Mouse (Mus musculus): ENCODE measurements around the gene Gas1.

Gas1 gene

DNA sequence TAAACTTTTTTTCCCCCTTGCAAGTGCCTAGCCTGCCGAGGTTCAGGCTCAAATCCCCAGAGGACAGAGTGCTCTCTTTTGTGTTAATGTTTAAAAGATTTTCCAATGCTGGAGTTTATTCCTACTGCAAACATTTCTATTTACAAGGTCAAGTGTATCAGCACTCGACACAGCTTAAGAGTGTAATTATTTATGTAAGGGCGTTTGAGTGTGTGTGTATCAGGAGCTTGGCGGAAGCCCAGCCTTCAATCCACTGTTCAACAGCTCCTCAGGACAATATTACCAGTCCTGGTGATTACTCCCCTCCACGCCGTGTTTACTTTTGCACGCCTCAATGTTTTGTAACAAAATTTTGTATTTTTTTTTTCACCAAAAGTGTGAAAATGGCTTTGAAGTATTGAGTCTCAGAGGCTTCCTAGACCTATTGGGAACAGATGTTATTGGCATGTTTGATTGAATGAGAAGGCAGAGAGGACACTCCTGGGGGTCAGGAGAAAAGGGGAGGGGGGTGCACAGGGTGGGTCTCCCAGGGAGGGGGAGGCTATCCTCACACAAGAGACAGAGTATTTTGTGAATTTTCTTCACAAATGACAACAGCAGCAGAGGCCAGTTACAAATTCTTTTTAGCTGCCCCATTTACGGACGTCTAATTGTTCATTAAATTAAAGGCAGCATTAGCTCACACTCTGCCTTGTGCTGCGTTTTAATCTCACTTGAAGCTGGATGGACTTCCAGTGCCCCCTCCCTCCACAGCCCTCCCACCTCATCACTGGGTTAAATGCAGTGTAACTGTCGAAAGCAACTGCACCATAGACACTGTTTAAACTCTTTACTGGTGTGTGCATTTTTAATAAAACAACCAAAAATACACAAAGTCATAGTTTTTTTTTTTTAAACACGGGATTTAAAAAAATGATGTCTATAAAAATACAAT, 3.3 kb downstream of the Gas1 start:
- in situ Hi-C loops (cut with MseI, MboI), result loop anchor here in 1 of 2 experiments (10.0 kb wide), 1 partner anchor 291 kb away; no protein-coding TSS in a partner anchor

- in situ Hi-C loops (cut with MseI, MboI), result loop anchor here in 1 of 2 experiments (10.0 kb wide), 1 partner anchor 292 kb away; no protein-coding TSS in a partner anchor
Measured at GRCm38 (mm10) chr13:60173186-60173585, 4.0 kb downstream of the Gas1 start.

GRCm38 (mm10) chr13:60172366-60173017, 4.7 kb downstream of the Gas1 start:
- in situ Hi-C loops (cut with MseI, MboI), result loop anchor here in 1 of 2 experiments (10.0 kb wide), 1 partner anchor 292 kb away; no protein-coding TSS in a partner anchor

DNA sequence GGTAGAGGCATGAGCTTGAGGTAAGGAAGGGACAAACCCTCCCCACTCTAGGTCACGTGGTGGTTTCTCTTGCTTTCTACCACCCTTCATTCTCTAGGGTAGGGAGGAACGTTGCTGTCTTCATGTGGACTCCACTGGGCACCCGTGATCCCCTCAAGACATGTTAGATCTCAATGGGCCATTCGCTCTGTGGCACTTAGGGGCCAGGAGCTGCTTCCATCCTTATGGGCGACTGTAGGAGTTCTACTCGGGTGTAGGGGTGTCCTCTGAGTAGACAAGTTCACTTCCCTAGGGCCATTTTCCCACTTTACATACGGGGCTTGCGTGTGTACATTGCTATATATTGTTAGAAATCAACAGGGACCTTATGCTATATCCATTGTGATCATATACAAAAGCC, 5.4 kb downstream of the Gas1 start:
- in situ Hi-C loops (cut with MseI, MboI), result loop anchor here in 1 of 2 experiments (10.0 kb wide), 1 partner anchor 293 kb away; no protein-coding TSS in a partner anchor

DNA sequence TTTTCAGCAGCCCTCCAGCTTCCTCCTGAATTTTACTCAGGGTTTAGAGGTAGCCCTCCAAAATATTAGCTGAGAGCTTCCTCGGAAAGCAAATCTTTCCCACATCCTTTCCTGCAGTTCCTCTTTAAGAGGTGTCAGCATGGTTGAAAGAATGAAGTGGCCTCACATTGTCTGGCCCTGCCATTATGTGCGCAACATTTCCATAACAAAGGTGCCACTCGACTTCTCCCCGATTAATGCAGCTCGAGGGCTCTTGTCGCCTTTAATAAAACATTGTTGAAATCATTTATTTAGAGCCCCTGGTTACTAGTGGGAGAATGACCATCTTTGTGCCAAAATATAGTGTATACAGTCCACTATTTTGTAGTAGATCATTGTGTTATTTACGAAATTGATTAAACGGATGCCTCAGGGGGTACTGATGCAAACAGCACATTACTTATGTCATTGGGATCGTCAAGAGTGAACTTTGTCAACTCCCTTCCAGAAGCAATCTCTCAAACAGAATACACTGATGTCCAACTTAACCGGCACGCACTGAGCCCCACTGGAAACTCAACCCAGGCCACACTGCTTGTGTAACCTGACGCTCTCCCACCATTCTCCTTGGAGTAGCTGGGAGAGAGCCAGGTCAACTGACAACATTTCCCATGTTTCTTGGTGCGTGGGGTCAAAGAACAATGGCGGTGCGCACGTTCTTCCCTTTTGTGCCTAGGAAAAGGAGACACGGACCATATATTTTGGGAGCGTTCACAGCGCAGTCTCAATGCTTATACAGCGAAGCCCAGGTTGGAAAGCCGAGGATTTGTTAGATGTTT, 6.1 kb downstream of the Gas1 start:
- in situ Hi-C loops (cut with MseI, MboI), result loop anchor here in 1 of 2 experiments (10.0 kb wide), 1 partner anchor 294 kb away; no protein-coding TSS in a partner anchor

DNA sequence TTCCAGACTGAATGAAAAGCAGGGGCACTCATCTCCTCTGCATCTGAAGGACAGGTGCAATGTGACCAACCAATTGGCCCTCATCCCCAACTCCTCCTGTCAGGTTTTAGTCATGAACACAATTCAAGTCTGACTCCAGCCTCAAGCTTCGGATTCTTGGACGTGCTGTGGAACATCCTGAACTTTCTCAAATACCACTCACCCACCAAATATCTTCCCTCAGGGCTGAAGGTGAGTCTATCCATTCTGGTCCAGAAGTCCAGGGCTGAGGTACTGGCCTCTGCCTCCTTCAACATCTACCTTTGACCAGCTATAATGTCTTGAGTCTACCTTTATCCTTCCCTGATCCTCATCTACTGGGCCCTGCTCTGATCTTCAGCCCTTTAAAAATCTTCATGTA, 8.1 kb downstream of the Gas1 start:
- in situ Hi-C loops (cut with MseI, MboI), result no loop called here

GRCm38 (mm10) chr13:60156294-60157126, 20.7 kb downstream of the Gas1 start:
- in situ Hi-C loops (cut with MseI, MboI), result no loop called here

- in situ Hi-C loops (cut with MseI, MboI), result no loop called here
Measured at GRCm38 (mm10) chr13:60154170-60154569, 23.0 kb downstream of the Gas1 start.

DNA sequence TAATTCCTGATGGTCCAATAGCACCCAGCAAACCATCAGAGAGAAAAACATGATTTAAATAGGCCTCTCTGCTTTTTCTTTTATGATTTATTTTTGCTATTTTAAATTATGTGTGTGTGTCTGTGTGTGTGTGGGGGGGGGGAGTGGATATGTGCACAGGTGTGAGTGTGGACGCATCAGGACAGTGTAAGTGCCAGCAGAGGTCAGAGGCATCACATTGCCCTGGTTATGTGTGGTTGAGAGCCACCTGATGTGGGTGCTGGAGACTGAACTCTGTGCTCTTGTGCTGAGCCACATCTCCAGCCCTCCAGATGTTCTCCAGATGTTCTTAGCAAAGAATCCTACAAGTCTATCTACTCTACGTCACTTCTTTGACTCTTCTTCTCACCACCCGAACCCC, 28.9 kb downstream of the Gas1 start:
- in situ Hi-C loops (cut with MseI, MboI), result no loop called here

DNA sequence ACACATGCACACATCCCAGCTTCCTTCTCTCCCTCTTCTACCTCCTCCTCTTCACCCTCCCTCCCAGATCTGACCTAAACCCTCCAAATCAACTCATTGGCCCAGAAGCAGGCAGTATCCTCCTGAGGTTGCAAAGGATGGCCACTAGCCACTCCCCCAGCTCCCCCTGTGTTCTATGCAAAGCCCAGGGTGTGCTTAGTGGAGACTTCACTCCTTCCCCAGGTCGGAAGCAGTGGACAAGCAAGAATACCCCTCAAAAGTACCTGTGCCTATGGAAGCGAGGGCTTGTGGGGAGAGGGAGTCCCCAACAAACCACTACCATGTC, 29.3 kb downstream of the Gas1 start:
- in situ Hi-C loops (cut with MseI, MboI), result no loop called here

- in situ Hi-C loops (cut with MseI, MboI), result no loop called here
Measured at GRCm38 (mm10) chr13:60146994-60147856, 29.9 kb downstream of the Gas1 start.

DNA sequence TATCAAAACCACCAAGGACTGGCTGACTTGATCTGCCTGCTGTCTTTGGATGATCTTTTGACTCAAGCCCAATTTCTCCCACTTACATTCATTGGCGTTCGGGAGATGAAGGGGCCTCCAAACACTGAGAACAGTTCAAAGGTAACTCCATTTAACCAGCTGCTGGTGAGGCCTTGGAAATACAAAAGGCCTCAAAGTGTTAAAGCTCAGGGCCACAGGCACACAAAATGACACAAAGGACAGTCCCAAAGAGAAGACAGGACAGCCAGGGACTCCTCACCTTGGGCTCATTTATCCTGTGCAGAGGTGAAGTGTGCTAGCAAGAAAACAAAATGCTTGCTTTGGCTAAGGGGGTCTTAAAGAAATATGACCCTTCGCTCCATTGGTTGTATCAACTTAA, 30.9 kb downstream of the Gas1 start:
- in situ Hi-C loops (cut with MseI, MboI), result no loop called here

GRCm38 (mm10) chr13:60136962-60137361, 40.2 kb downstream of the Gas1 start:
- in situ Hi-C loops (cut with MseI, MboI), result no loop called here

DNA sequence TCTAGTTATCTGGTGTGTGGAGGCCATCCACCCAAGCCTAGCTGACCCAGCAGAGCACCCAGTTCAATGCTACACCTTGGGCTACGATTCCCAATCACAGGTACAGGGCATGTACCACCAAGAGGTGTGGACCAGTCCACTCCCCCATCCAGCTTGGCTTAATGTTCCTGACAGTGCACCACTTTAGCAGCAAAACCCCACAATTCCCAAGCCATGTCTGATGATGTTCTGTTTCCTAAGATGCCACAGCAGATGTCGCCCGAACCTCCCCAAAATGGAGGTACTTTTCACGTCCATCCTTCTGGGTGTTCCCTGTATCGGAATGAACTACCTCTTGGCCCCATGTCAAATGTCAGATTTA, 42.7 kb downstream of the Gas1 start:
- in situ Hi-C loops (cut with MseI, MboI), result no loop called here

- in situ Hi-C loops (cut with MseI, MboI), result no loop called here
Measured at GRCm38 (mm10) chr13:60133716-60134438, 43.3 kb downstream of the Gas1 start.

GRCm38 (mm10) chr13:60131771-60132170, 45.4 kb downstream of the Gas1 start:
- in situ Hi-C loops (cut with MseI, MboI), result no loop called here

- in situ Hi-C loops (cut with MseI, MboI), result no loop called here
Measured at GRCm38 (mm10) chr13:60129541-60129940, 47.6 kb downstream of the Gas1 start.

GRCm38 (mm10) chr13:60126338-60126737, 50.8 kb downstream of the Gas1 start:
- in situ Hi-C loops (cut with MseI, MboI), result no loop called here
